Mouse (Mus musculus): ENCODE data around the gene Glipr2.

DNA sequence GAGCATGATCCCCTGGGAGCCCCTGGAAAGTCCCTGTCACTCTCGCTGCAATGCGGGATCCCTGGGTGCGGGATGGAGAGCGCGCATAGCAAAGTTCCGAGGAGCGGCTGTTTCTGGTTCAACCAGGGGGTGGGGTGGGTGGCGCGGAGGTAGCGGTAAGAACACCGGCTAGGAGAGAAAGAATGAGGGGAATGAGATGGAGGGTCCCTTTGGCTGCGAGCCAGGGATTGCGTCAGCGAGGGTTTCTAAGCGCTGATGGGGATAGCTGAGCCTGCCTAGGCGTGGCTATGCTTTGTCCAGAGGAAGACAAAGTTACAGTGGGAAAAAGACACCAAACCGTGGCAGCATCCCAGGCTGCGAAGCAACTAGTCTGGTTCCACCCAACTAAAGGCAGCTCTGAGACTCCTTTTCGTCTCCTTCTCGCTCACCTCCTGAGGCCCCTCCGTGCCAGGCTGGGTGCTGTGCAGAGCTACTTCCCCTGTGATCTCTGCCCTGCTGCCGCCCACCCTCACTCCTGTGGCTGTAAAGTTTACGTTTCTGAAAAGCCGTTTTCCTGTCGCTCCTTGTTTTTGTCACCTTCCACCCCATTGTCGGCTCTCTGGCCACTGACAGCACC lies 753 bp downstream of the Glipr2 start:
- TF ChIP-seq POLR2A (IDR thresholded peaks at IDR 0.05; ENCODE audit: extremely low read depth, insufficient read depth, low read length) (no peak), CTCF (IDR thresholded peaks at IDR 0.05; ENCODE audit: low read depth, low read length) (no peak)
